Mouse (Mus musculus): Measurements from ENCODE around the gene Rhot2.

DNA sequence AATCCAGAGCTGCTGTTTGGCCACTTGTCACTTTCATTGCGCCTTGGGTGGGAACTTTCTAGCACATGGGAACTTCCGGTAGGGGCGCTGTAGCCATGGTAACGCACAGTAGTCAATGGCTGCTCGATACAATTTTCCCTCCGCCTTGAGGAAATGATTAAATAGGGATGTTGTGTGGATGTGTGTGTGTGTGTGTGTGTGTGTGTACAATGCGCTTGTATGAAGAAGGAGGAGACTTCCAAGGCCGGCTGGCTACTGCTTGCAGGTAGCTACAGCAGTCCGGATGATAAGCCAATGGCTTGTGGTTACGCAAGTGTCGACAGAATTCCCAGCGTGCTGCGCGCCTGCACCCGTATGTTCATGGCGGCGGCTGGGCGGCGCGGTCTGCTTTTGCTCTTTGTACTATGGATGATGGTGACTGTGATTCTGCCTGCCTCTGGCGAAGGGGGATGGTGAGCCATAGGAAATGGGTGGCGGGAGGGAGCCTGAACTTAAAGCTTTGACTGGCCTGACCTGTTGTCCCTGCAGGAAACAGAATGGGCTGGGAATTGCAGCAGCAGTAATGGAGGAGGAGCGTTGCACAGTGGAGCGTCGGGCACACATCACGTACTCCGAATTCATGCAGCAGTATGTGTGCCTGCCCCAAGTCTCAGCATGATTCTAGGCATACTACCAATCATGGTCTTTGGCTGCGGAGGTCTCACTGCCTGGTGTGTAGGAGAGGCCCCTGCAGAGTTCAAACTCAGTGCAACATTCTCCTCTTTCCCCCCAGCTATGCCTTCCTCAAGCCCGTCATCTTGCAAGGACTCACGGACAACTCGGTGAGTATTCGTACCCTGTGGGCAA is 15.7 kb downstream of the Rhot2 start, which contains the start of gene Jmjd8:
- 0 out of 2 replicates have a peak, but pooled peaks have one; percentile 15 for TF ChIP-seq CTCF (IDR thresholded peaks at IDR 0.05; ENCODE audit: borderline replicate concordance, control insufficient read depth, extremely low read depth, insufficient read depth, low read length, poor library complexity)
- peak; percentile 71; the same call in 1 of the 2 replicates for TF ChIP-seq POLR2A (IDR thresholded peaks at IDR 0.05; ENCODE audit: control insufficient read depth, extremely low read depth, insufficient read depth, low read length, poor library complexity)
